Mouse (Mus musculus) G1E (cell line): Measurements from ENCODE around the gene Tbc1d24.

ENCODE experiments used
- CTCF ChIP-seq: IDR thresholded peaks from 2 replicates; pipeline ENCODE4 v1.5.1; 2012; ENCODE audit warnings: low read depth, low read length, inconsistent platforms, mixed read lengths
- POLR2AphosphoS5 ChIP-seq: IDR thresholded peaks from 2 replicates; pipeline ENCODE4 v1.6.1; 2012; ENCODE audit warnings: low read depth, low read length, inconsistent platforms; ENCODE audit not compliant: insufficient replicate concordance

- TF ChIP-seq CTCF (no peak), POLR2AphosphoS5 (no peak)
Measured at GRCm38 (mm10) chr17:24201092-24201491, 4.3 kb downstream of the Tbc1d24 start.
